Mouse (Mus musculus) bone marrow, adult 2 months (tissue): ENCODE measurements around the gene Iqca. TPM values are rescaled to one million over a fixed set of nuclear protein-coding genes. Genes with fewer than 3 reads are reported as not detected.

Source experiments
- H3K27ac ChIP-seq: fragments of 200-500 bp; 2 replicates; pipeline ENCODE4 v1.5.1; 2012; ENCODE audit warnings: low read depth, mild to moderate bottlenecking, control low read depth, inconsistent platforms, low read length; ENCODE audit not compliant: control insufficient read depth, poor library complexity, insufficient read depth
- H3K4me1 ChIP-seq: fragments of 200-500 bp; 2 replicates; pipeline ENCODE4 v1.6.1; 2011; ENCODE audit warnings: low read length; ENCODE audit not compliant: control insufficient read depth, insufficient read depth
- H3K4me3 ChIP-seq: fragments of 200-500 bp; replicated peaks from 2 replicates; pipeline ENCODE3; 2011; ENCODE audit warnings: mild to moderate bottlenecking, low read depth, low read length, control low read depth; ENCODE audit not compliant: control insufficient read depth
- CTCF ChIP-seq: fragments of 200-500 bp; IDR thresholded peaks from 2 replicates; pipeline ENCODE4 v1.5.1; 2011; ENCODE audit warnings: low read length, control low read depth; ENCODE audit not compliant: control insufficient read depth, insufficient read depth
- POLR2A ChIP-seq: fragments of 200-500 bp; IDR thresholded peaks from 2 replicates; pipeline ENCODE4 v1.6.1; 2011; ENCODE audit warnings: low read depth, mild to moderate bottlenecking, control low read depth, low read length, borderline replicate concordance; ENCODE audit not compliant: control insufficient read depth
- WGBS: fragments of 180-500 bp; shearing (Covaris S2); methylation state at CpG from one replicate; pipeline ENCODE4 v1.1.7; 2018; 5-methylcytosine and 5-hydroxymethylcytosine counted together
- polyA plus RNA-seq: library from polyadenylated mRNA; stranded (reverse); fragments of >200 nt; gene quantifications from 2 replicates; pipeline ENCODE4 v1.2.4, GENCODE M21; 2011; ENCODE audit warnings: low replicate concordance; ENCODE audit not compliant: missing spikeins, insufficient read depth, insufficient read length

Iqca gene
- not detected in 2 replicates for polyA plus RNA-seq

DNA sequence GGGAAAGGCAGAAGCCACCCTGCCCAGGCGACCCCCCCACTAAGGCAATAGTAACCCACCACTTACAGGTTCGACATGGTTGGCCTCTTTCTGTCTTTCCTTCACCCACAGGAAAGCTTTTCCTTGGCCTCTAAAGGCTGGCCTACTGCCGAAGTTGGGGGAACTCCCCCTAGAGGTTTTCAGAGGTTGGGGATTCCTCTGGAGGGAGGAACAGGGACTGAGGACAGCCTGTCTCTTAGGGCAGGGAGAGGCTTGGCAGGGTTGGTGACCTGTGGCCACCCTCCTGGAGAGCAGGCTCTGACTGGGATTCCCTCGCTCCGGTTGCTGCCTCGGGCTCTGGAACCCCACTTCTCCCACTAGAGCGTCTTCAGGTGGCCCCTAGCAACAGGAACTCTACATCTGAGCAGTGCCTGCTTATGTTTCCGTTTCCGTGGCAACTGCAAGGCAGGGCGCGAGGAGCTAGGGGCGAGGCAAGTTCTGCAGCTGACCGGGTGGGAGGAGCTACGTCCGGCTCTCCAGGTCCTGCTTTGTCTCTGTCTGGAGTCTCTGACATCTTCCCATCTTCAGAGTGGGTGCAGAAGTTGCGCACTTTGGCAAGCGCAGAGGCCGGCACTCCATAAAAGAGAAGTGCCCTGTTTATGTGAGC, at the start of gene Iqca:
Gene Iqca (minus strand): TSS at position 303 of the 646 bp plus-strand sequence.
- TF ChIP-seq CTCF: no peak
- no peak for TF ChIP-seq POLR2A
- WGBS: 3% methylated on average over 18 of the region's 18 CpGs

GRCm38 (mm10) chr1:90202207-90202978, 49.2 kb upstream of the Iqca start:
- WGBS: 40% methylated on average over 23 of the region's 23 CpGs
- Histone ChIP-seq H3K27ac (no peak overlapping the region; the same call in 1 of the 2 replicates), H3K4me1 (no peaks in the 10 kb centered on the region), H3K4me3 (no peak overlapping the region)
- TF ChIP-seq POLR2A: no peak
- TF ChIP-seq CTCF: no peak

More for the DNA sequence above, at the start of gene Iqca:
- Histone ChIP-seq H3K27ac (no peak within 1 kb of the TSS), H3K4me3 (no peak within 1 kb of the TSS), H3K4me1 (no peaks in the 10 kb centered on the region)

- Histone ChIP-seq H3K4me1 (no peaks in the 10 kb centered on the region), H3K4me3 (no peak overlapping the region), H3K27ac (no peak overlapping the region)
- TF ChIP-seq POLR2A: no peak
- no peak for TF ChIP-seq CTCF
- 56% methylated on average over 2 of the region's 2 CpGs for whole genome bisulfite sequencing
Observed at GRCm38 (mm10) chr1:90201655-90202054, 48.5 kb upstream of the Iqca start.

- Histone ChIP-seq H3K4me1 (no peaks in the 10 kb centered on the region), H3K27ac (no peak overlapping the region), H3K4me3 (no peak overlapping the region)
- 71% methylated on average over 5 of the region's 5 CpGs for WGBS
- TF ChIP-seq CTCF (no peak), POLR2A (no peak)
Observed at GRCm38 (mm10) chr1:90201246-90201645, 48.0 kb upstream of the Iqca start.

GRCm38 (mm10) chr1:90189046-90189445, 35.8 kb upstream of the Iqca start:
- H3K4me1 ChIP-seq: no peaks in the 10 kb centered on the region
- TF ChIP-seq CTCF (no peak), POLR2A (no peak)
- H3K4me3 ChIP-seq: no peak overlapping the region
- no peak overlapping the region for H3K27ac ChIP-seq
- WGBS: 88% methylated on average over 6 of the region's 6 CpGs

DNA sequence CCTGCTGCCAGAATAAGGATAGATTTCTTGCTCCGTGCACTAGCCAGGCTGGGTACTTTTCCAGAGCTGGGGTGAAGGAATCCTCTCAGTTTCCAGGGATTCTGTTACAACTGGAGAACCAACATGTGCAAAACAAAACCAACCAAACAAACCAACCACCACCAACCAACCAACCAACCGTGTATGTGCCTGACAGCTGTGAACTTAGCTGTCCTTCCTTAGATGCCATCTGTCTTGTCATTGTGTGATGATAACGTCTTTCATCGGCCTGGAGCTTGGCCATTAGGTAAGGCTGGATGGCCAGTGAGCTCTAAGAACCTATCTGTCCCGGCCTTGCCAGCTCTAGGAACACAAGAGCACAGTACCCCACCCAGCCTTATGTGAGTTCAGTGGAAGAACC, 33.7 kb upstream of the Iqca start:
- Histone ChIP-seq H3K4me1 (no peaks in the 10 kb centered on the region), H3K4me3 (no peak overlapping the region), H3K27ac (no peak overlapping the region)
- TF ChIP-seq CTCF: no peak
- TF ChIP-seq POLR2A: no peak
- WGBS: 76% methylated on average over 5 of the region's 5 CpGs

DNA sequence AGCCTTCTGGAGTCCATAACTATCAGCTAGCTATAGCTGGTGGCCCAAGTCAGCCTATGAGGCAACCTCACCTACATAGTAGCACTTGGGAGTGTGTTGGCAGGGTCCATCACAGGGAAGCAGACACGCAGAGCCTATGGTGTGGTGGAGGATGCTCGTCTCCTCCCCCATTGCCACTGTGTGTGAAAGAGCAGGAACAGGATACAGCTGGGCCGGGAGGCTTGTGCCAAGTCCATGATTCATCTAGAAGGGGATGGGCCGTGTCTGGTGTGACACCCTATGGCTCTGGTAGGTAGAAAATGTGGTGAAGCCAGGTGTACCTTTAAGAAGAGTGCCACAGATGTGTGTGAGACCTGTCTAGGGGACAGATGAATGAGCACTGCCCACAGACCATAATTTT, 33.0 kb upstream of the Iqca start:
- WGBS: 16% methylated on average over 4 of the region's 4 CpGs

GRCm38 (mm10) chr1:90183602-90184001, 30.4 kb upstream of the Iqca start:
- TF ChIP-seq CTCF: no peak
- TF ChIP-seq POLR2A: no peak
- Histone ChIP-seq H3K4me3 (no peak overlapping the region), H3K4me1 (no peaks in the 10 kb centered on the region), H3K27ac (no peak overlapping the region)
- WGBS: 64% methylated on average over 6 of the region's 6 CpGs

More for the DNA sequence above, 33.0 kb upstream of the Iqca start:
- TF ChIP-seq CTCF: no peak
- no peak for TF ChIP-seq POLR2A
- H3K27ac ChIP-seq: no peak overlapping the region
- no peaks in the 10 kb centered on the region for H3K4me1 ChIP-seq
- H3K4me3 ChIP-seq: no peak overlapping the region

DNA sequence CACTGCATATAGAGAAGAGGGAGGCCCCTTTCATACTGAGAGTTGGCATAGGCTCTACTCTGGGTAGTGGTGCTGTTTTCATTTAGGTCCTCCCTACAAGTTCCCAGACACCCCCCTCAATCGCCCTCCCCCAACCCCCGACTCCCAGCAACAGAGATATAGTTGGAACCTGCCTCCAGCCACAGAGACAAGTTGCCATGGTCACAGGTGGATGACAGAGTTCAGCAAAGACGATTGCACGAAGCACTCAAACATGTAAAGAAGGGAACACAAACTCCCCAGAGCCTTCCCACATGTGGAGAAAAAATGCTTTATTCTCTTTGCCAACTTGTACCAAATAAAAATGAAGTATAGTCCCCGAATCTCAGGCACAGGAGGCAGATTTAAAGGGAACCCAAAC, 29.3 kb upstream of the Iqca start:
- H3K27ac ChIP-seq: no peak overlapping the region

More for the DNA sequence above, 29.3 kb upstream of the Iqca start:
- no peak overlapping the region for H3K4me3 ChIP-seq
- TF ChIP-seq CTCF (no peak), POLR2A (no peak)
- no peaks in the 10 kb centered on the region for H3K4me1 ChIP-seq
- WGBS: 63% methylated on average over 5 of the region's 5 CpGs
